19 mouse cellular contexts compared by ENCODE assay signal in genomic region chr7:98976839-98977457, GRCm38 (mm10).
DNase-seq lines count a peak whose midpoint lies in the region; ATAC-seq lines count a peak whose summit lies in the region.
"Had no signal": no experiment of that assay in that cellular context is flagged by ENCODE, and none has a peak within 500 bp of the region (broad histone marks: within the 10 kb centered on the region; RNA-seq: fewer than 3 reads in every experiment).

No protein-coding gene starts in this region.

- H3K9me3 ChIP-seq in intestine, embryonic 16.5 days (ENCODE audit: control insufficient read depth, low read length) = no peaks in the 10 kb centered on the region
- H3K9me3 ChIP-seq: forebrain, embryonic 15.5 days; G1E; hindbrain, embryonic 15.5 days; kidney, embryonic 15.5 days; midbrain, embryonic 15.5 days had no signal

- DNase-seq in heart, adult 11 months = peak; percentile 46
- DNase-seq in heart, postnatal 10 days = no peak
- peak; percentile 34 for DNase-seq in thymus, postnatal 14 days
- no peak for DNase-seq in thymus, postnatal 36 days
- peak; percentile 18 for DNase-seq in splenic B cell, adult 2 months (ENCODE audit: low read depth, low spot score)
- no peak for DNase-seq in cerebellum, postnatal 14 days
- DNase-seq in cerebellum, postnatal 25 days = no peak
- DNase-seq: adrenal gland, postnatal 14 days; cerebellum, adult 2 months; embryo, embryonic 11 days; heart, adult 2 months had no signal

- peak; percentile 82 for ATAC-seq in intestine, embryonic 16.5 days
- ATAC-seq: forebrain, embryonic 15.5 days; midbrain, embryonic 15.5 days had no signal

- H3K4me3 ChIP-seq in intestine, embryonic 16.5 days (ENCODE audit: low read length) = no peak overlapping the region
- H3K4me3 ChIP-seq: forebrain, embryonic 15.5 days; heart, adult 2 months; hindbrain, embryonic 15.5 days; kidney, embryonic 15.5 days; layer of hippocampus, adult 2 months; midbrain, embryonic 15.5 days had no signal

- no peak overlapping the region for H3K27ac ChIP-seq in intestine, embryonic 16.5 days (ENCODE audit: low read length)
- H3K27ac ChIP-seq: forebrain, embryonic 15.5 days; heart, adult 2 months; hindbrain, embryonic 15.5 days; kidney, embryonic 15.5 days; layer of hippocampus, adult 2 months; liver, embryonic 14.5 days; midbrain, embryonic 15.5 days had no signal

- H3K36me3 ChIP-seq in intestine, embryonic 16.5 days (ENCODE audit: control insufficient read depth, insufficient read depth, low read length) = no peaks in the 10 kb centered on the region
- peaks cover 4% of the 10 kb centered on the region for H3K36me3 ChIP-seq in splenic B cell, adult 2 months (ENCODE audit: control insufficient read depth, insufficient read depth, low read length, poor library complexity, severe bottlenecking)
- H3K36me3 ChIP-seq: forebrain, embryonic 15.5 days; hindbrain, embryonic 15.5 days; midbrain, embryonic 15.5 days had no signal

- intact Hi-C loops in heart, postnatal 10 days (cut with DNase I) = no loop called here

- no peak overlapping the region for H3K4me2 ChIP-seq in intestine, embryonic 16.5 days (ENCODE audit: low read depth, low read length)
- H3K4me2 ChIP-seq: forebrain, embryonic 15.5 days; hindbrain, embryonic 15.5 days; kidney, embryonic 15.5 days; midbrain, embryonic 15.5 days had no signal

- WGBS in intestine, embryonic 16.5 days = 54% methylated on average over 12 of the region's 12 CpGs

- H3K27me3 ChIP-seq in intestine, embryonic 16.5 days (replicated peaks; ENCODE audit: control insufficient read depth, insufficient read depth, low read length) = no peaks in the 10 kb centered on the region
- no peaks in the 10 kb centered on the region for H3K27me3 ChIP-seq in splenic B cell, adult 2 months (ENCODE audit: control insufficient read depth, insufficient read depth, low read length, poor library complexity, severe bottlenecking)
- H3K27me3 ChIP-seq: forebrain, embryonic 15.5 days; hindbrain, embryonic 15.5 days; kidney, embryonic 15.5 days; midbrain, embryonic 15.5 days had no signal

- no peaks in the 10 kb centered on the region for H3K4me1 ChIP-seq in intestine, embryonic 16.5 days (ENCODE audit: control insufficient read depth, insufficient read depth, low read length)
- H3K4me1 ChIP-seq: forebrain, embryonic 15.5 days; hindbrain, embryonic 15.5 days had no signal

- no peak overlapping the region for H3K9ac ChIP-seq in intestine, embryonic 16.5 days (ENCODE audit: low read depth, low read length)
- H3K9ac ChIP-seq: forebrain, embryonic 15.5 days; hindbrain, embryonic 15.5 days; kidney, embryonic 15.5 days; liver, embryonic 14.5 days; midbrain, embryonic 15.5 days had no signal

Comparison
In these comparisons a context has a peak if more than half of its experiments do, and no peak if none do; other contexts are left out.
1. DNase-seq: peak in heart, adult 11 months (single experiment), thymus, postnatal 14 days (single experiment) and splenic B cell, adult 2 months (single experiment); none in heart, postnatal 10 days (0 of 2), thymus, postnatal 36 days (0 of 2), cerebellum, postnatal 14 days (0 of 2) and cerebellum, postnatal 25 days (0 of 2).